Mouse (Mus musculus): ENCODE results near the gene Gpr180. TPM values are rescaled to one million over a fixed set of nuclear protein-coding genes. Genes with fewer than 3 reads are reported as not detected.

Gene Gpr180
- polyA plus RNA-seq, 1 experiment from 2014 or later: 13.4 TPM

DNA sequence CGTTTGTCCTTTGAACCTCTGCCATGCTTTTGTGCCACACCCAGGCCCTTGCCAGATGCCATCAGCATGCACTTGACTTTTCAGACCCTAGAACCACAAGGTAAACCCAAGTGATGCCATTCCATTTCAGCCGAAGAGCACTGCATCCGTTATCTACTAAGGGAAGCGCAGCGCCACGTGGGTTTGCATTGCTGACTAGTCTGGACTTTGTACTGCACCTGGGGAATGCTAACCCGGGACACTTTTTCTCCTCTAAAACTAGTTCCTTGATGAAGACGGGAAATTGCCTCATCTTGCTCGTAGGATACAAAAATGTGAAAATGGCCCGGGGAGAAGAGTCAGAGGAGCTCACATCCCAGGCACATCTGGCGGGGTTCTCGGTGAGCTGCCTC, 38.7 kb downstream of the Gpr180 start:
- Histone ChIP-seq H3K27ac (ENCODE audit: low read depth) (no peak overlapping the region), H3K4me3 (ENCODE audit: low read depth, low read length) (no peak overlapping the region), H3K4me1 (ENCODE audit: insufficient read depth) (0 out of 2 replicates have a peak, but pooled peaks cover 6% of the 10 kb centered on the region), H3K9ac (replicated peaks) (no peak overlapping the region), H3K9me3 (ENCODE audit: low read length) (no peaks in the 10 kb centered on the region), H3K4me2 (ENCODE audit: low read depth, low read length) (no peak overlapping the region), H3K27me3 (ENCODE audit: insufficient read depth, low read length) (no peaks in the 10 kb centered on the region), H3K36me3 (replicated peaks; ENCODE audit: insufficient read depth, low read length) (no peaks in the 10 kb centered on the region)
- 73% methylated on average over 12 of the region's 12 CpGs for WGBS (ENCODE audit: insufficient replicate concordance)
- no peak for TF ChIP-seq CTCF (IDR thresholded peaks at IDR 0.05; ENCODE audit: low read depth)
- TF ChIP-seq EP300 (IDR thresholded peaks at IDR 0.05; ENCODE audit: low read depth): no peak
- no peak for DNase-seq
- ATAC-seq: no peak

DNA sequence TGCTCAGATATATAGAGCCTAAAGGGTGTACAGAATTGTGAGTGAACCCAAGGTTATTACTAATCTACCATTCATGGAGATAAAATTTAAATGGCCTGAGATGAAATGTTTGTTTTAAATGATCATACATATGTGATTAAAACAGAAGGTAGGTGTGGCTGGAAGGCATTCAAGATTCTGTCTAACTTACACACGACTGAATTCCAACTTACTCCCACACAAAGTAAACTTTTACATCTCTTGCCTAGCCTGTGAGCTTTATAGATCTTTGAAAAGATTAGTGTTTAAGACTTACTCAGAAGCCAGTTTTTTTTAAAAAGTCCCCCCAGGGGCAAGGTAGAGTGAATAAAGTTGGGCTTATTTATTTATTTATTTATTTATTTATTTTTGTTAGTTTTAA, 42.3 kb downstream of the Gpr180 start:
- Histone ChIP-seq H3K4me2 (ENCODE audit: low read depth, low read length) (no peak overlapping the region), H3K9me3 (ENCODE audit: low read length) (no peaks in the 10 kb centered on the region), H3K4me1 (ENCODE audit: insufficient read depth) (0 out of 2 replicates have a peak, but pooled peaks cover 7% of the 10 kb centered on the region), H3K4me3 (ENCODE audit: low read depth, low read length) (no peak overlapping the region), H3K27me3 (ENCODE audit: insufficient read depth, low read length) (no peaks in the 10 kb centered on the region), H3K27ac (ENCODE audit: low read depth) (no peak overlapping the region), H3K9ac (replicated peaks) (no peak overlapping the region), H3K36me3 (replicated peaks; ENCODE audit: insufficient read depth, low read length) (no peaks in the 10 kb centered on the region)
- ATAC-seq: no peak
- no peak for DNase-seq
- 28% methylated on average over 1 of the region's 1 CpGs for WGBS (ENCODE audit: insufficient replicate concordance)
- TF ChIP-seq CTCF (IDR thresholded peaks at IDR 0.05; ENCODE audit: low read depth): no peak
- no peak for TF ChIP-seq EP300 (IDR thresholded peaks at IDR 0.05; ENCODE audit: low read depth)

DNA sequence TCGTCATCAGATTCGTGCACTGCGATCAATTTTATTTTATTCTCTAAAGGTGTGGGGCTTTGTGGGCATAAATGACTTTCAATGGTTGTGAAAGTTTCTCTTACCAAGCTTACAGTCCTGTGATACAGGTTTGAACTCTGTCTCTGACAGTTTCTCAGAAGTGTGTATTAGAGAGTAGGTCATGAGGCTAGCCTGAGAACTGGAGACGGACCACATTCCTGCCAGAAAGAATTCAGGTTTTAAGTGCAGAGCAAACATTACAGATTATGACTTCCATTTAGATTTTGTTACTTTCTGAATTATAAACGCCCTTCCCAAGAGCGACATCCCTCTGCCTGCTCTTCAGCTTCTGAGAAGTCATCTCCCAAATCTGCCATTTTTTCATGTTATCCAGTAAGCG, 42.7 kb downstream of the Gpr180 start:
- Histone ChIP-seq H3K9me3 (ENCODE audit: low read length) (no peaks in the 10 kb centered on the region), H3K4me1 (ENCODE audit: insufficient read depth) (0 out of 2 replicates have a peak, but pooled peaks cover 7% of the 10 kb centered on the region), H3K36me3 (replicated peaks; ENCODE audit: insufficient read depth, low read length) (no peaks in the 10 kb centered on the region), H3K27me3 (ENCODE audit: insufficient read depth, low read length) (no peaks in the 10 kb centered on the region), H3K27ac (ENCODE audit: low read depth) (no peak overlapping the region), H3K4me3 (ENCODE audit: low read depth, low read length) (peak overlapping the region; percentile 54), H3K4me2 (ENCODE audit: low read depth, low read length) (peak overlapping the region; percentile 88), H3K9ac (replicated peaks) (peak overlapping the region; percentile 42)
- ATAC-seq (no peak), DNase-seq (no peak)
- WGBS (ENCODE audit: insufficient replicate concordance): 39% methylated on average over 7 of the region's 7 CpGs
- TF ChIP-seq EP300 (IDR thresholded peaks at IDR 0.05; ENCODE audit: low read depth) (no peak), CTCF (IDR thresholded peaks at IDR 0.05; ENCODE audit: low read depth) (no peak)

DNA sequence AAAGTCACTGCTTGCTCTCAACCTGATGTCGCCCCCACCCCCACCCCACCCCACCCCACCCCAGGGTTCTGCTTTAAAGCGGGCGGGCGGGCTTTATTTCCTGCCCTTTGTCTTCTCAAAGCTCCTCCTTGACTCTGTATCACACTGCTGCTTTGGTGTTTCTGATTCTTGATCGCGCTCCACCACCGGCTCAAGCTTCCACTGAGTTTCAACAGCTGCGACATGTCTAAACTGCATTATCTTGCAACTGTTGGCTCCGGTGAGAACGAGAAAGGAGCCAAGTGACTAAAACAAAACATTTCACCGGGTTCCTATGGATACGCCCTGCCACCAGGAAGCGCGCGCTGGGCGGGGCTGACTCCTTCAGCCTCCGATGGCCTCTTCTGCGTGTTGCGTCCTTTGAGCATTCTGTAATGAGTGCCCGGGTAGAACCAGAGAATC, 43.2 kb downstream of the Gpr180 start:
- H3K27ac ChIP-seq (ENCODE audit: low read depth): no peak overlapping the region
- no peaks in the 10 kb centered on the region for H3K27me3 ChIP-seq (ENCODE audit: insufficient read depth, low read length)
- H3K9ac ChIP-seq (replicated peaks): peak overlapping the region; percentile 42
- 0 out of 2 replicates have a peak, but pooled peaks cover 7% of the 10 kb centered on the region for H3K4me1 ChIP-seq (ENCODE audit: insufficient read depth)
- DNase-seq (peak; percentile 66), ATAC-seq (peak; percentile 73)
- no peaks in the 10 kb centered on the region for H3K9me3 ChIP-seq (ENCODE audit: low read length)
- H3K36me3 ChIP-seq (replicated peaks; ENCODE audit: insufficient read depth, low read length): no peaks in the 10 kb centered on the region
- H3K4me2 ChIP-seq (ENCODE audit: low read depth, low read length): peak overlapping the region; percentile 88
- H3K4me3 ChIP-seq (ENCODE audit: low read depth, low read length): peak overlapping the region; percentile 54
- WGBS (ENCODE audit: insufficient replicate concordance): under 1% methylated on average over 20 of the region's 20 CpGs
- TF ChIP-seq CTCF (IDR thresholded peaks at IDR 0.05; ENCODE audit: low read depth) (no peak), EP300 (IDR thresholded peaks at IDR 0.05; ENCODE audit: low read depth) (no peak)

DNA sequence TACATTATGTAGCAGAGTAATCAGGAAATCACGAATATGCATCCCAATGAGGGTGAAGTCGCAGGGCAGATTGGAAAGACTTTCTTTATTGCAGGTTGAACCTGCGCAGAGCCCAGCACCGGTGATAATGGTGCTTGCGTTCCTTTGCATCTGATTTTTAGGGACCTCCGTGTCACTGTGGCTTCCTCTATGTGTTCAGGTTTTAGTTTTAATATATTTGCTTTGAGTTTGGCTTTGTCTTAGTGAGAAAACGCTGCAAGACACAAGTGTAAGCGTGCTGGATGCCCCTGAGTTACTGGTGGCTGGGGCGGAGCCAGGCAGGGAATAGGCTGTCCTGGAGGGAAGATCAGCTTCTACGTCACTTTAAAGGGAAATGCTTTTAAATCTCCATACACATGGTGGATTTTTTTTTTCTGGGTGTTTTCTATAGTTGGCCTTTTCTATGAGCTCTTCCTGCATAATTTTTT, 43.8 kb downstream of the Gpr180 start:
- DNase-seq: peak; percentile 26
- WGBS (ENCODE audit: insufficient replicate concordance): 10% methylated on average over 10 of the region's 10 CpGs
- H3K9me3 ChIP-seq (ENCODE audit: low read length): no peaks in the 10 kb centered on the region
- H3K27me3 ChIP-seq (ENCODE audit: insufficient read depth, low read length): no peaks in the 10 kb centered on the region
- H3K4me2 ChIP-seq (ENCODE audit: low read depth, low read length): peak overlapping the region; percentile 88
- H3K36me3 ChIP-seq (replicated peaks; ENCODE audit: insufficient read depth, low read length): no peaks in the 10 kb centered on the region
- 0 out of 2 replicates have a peak, but pooled peaks cover 7% of the 10 kb centered on the region for H3K4me1 ChIP-seq (ENCODE audit: insufficient read depth)
- ATAC-seq: peak; percentile 53; the same call in 1 of the 2 replicates
- H3K9ac ChIP-seq (replicated peaks): 0 out of 2 replicates have a peak overlapping the region, but pooled peaks have one; percentile 23
- no peak overlapping the region for H3K27ac ChIP-seq (ENCODE audit: low read depth)
- peak overlapping the region; percentile 54 for H3K4me3 ChIP-seq (ENCODE audit: low read depth, low read length)
- TF ChIP-seq CTCF (IDR thresholded peaks at IDR 0.05; ENCODE audit: low read depth): no peak
- TF ChIP-seq EP300 (IDR thresholded peaks at IDR 0.05; ENCODE audit: low read depth): no peak

DNA sequence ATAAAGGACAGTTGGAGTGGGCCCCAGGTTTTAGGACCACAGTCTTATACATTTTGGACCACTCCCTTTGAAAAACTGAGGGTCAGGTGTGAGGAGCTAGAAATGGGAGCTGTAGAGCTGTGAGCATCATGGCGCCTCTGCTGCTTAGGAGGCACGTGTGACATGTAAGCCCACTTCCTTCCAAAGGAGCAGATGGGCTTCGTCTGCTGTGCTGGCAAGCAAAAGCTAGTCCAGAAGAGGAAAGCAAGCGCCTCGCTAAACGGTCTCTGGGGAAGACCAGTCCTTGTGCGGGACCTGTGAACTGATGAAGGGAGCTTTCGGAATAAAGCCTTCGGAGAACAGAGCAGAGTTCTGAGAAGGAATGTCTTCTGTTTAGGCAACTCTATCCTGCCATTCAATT, 54.5 kb downstream of the Gpr180 start:
- Histone ChIP-seq H3K9ac (replicated peaks) (no peak overlapping the region), H3K4me2 (ENCODE audit: low read depth, low read length) (no peak overlapping the region), H3K27ac (ENCODE audit: low read depth) (no peak overlapping the region), H3K27me3 (ENCODE audit: insufficient read depth, low read length) (0 out of 2 replicates have a peak, but pooled peaks cover 5% of the 10 kb centered on the region), H3K4me3 (ENCODE audit: low read depth, low read length) (no peak overlapping the region), H3K9me3 (ENCODE audit: low read length) (no peaks in the 10 kb centered on the region), H3K4me1 (ENCODE audit: insufficient read depth) (no peaks in the 10 kb centered on the region), H3K36me3 (replicated peaks; ENCODE audit: insufficient read depth, low read length) (no peaks in the 10 kb centered on the region)
- ATAC-seq (no peak), DNase-seq (no peak)
- 85% methylated on average over 9 of the region's 9 CpGs for WGBS (ENCODE audit: insufficient replicate concordance)
- TF ChIP-seq EP300 (IDR thresholded peaks at IDR 0.05; ENCODE audit: low read depth): no peak
- TF ChIP-seq CTCF (IDR thresholded peaks at IDR 0.05; ENCODE audit: low read depth): no peak

Measured in liver, postnatal 0 days (tissue).